Mouse (Mus musculus): ENCODE data around the gene Trim7. TPM values are rescaled to one million over a fixed set of nuclear protein-coding genes. Genes with fewer than 3 reads are reported as not detected.
"Not testable (repeated sequence)": the region's sequence is repeated elsewhere in the genome, so short reads cannot be mapped to it uniquely, and the experiment has no call there.

The Trim7 gene
- 9.5 TPM for polyA plus RNA-seq (2021)

DNA sequence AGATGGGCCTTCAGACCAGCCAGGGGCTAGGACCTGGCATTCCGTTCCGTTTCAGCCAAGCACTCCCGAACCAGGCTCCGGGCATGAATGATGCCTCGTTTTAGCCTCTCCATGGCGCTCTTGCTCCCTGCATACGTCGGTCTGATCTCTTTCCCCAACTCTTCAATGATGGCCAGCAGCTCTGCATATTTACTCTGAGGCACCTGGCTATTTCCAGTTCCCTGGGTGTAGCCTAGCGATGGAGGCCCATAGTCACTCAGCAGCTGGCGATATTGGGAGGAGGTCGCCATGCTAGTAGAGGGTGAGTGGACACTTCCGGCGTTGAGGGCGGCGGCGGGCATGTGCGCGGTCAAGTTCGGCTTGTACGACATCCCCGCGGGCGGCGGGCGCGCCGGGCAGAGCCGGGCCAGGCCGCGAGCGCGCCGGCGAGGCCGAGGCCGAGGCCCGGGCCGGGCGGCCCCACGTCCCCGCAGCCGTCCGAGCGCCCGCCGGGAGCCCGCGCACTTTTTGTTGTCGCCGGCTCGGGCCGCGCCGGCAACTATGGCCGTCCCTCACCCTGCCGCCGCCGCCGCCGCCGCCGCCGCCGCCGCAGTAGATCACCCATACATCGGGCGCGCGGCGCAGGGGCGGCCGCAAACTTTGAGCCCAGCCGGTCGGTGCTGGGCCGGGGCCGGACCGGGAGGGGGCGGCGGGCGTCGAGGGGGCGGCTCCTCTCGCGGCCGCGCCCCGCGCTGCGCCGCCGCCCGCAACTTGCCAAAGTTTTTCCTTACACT, at the start of gene Trim7, which contains the start of gene Gm12184:
Gene Trim7 (plus strand): TSS at position 162 of the 773 bp plus-strand sequence.
Gene Gm12184 (minus strand): TSS at position 677 of the 773 bp plus-strand sequence.
- H3K27me3 ChIP-seq; DNase-seq (ENCODE audit: low read depth, low spot score); POLR2A ChIA-PET: not testable (repeated sequence)
- in situ Hi-C loops (cut with MboI; ENCODE audit: low pct_unique_long_range_greater_than_20kb) = loop anchor here (25.0 kb wide), 1 partner anchor 1561 kb away; the partner anchor contains the start of gene Hnrnph1
- ATAC-seq = peak; percentile 78
- CTCF ChIA-PET = interaction anchor here (1.1 kb wide), 1 partner anchor 33 kb away, joined by 3 read pairs; no protein-coding TSS in a partner anchor

DNA sequence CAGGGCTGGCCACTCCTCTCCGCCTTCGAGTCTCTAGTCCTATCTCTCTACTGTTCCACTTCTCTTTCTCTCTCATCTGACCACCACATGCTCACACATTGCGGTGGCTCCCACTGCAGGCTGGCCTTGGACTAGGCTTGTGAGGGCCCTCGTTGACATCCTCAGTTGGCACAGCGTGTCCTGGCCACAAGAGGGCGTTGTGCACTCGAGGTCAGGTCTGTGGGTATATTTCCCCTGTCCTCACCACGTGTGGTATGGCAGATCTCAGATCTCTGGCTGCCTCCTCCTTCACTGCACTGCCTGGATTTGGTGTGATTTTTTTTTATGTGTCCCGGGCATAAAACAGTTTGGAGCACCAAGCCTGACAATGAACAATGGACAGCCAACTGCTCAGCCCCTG, 49.3 kb upstream of the Trim7 start:
- ATAC-seq (no peak), DNase-seq (ENCODE audit: low read depth, low spot score) (no peak)
- no peaks in the 10 kb centered on the region for H3K27me3 ChIP-seq
- CTCF ChIA-PET = interaction anchor here (0.7 to 2.1 kb wide), 3 partner anchors 12 to 315 kb away, joined by 3 to 8 read pairs (median 4); no protein-coding TSS in a partner anchor
- in situ Hi-C loops (cut with MboI; ENCODE audit: low pct_unique_long_range_greater_than_20kb) = loop anchor here (10.0 kb wide), 1 partner anchor 182 kb away; no protein-coding TSS in a partner anchor
- peak; percentile 45 for TF ChIP-seq CTCF (IDR thresholded peaks at IDR 0.05)
- POLR2A ChIA-PET = no interaction called here

DNA sequence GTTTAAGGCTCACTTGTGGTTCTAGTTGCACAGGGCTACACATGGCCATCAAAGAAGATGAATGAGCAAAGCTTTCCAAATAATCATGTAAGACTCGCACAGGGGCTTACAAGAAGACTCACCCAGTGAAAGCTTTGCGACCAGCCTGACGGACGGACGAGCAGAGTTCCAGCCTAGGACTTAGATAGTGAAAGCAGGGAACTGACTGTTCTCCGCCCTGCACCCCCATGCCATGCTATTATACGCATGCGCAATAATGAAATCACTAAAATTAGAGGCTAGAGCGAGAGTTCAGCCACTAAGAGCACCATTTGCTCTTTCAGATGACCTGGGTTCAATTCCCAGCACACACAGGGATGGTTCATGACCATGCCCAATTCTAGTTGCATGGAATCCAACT, 48.6 kb upstream of the Trim7 start:
- in situ Hi-C loops (cut with MboI; ENCODE audit: low pct_unique_long_range_greater_than_20kb) = loop anchor here (10.0 kb wide), 1 partner anchor 183 kb away; no protein-coding TSS in a partner anchor
- CTCF ChIA-PET = interaction anchor here (1.5 kb wide), 1 partner anchor 11 kb away, joined by 4 read pairs; no protein-coding TSS in a partner anchor
- TF ChIP-seq CTCF (IDR thresholded peaks at IDR 0.05) = no peak

DNA sequence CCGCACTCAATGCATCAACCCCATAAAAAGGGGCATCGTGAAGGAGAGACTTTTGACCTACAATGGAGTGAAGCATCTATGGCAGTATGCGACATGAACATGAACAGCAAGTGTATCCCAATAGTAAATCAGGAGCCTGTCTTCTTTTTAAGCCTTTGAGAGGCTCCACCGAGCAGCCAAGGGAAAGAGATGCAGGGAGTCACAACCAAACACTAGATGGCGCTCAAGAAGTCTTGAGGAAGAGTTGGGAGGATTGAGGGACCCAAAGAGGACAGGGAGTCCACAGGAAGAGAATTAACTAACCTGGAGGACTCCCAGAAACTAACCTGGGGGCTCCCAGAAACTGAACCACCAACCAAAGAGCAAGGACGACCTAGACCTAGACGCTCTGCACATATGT, 46.5 kb upstream of the Trim7 start:
- ChIA-PET CTCF (no interaction called here), POLR2A (no interaction called here)
- DNase-seq (ENCODE audit: low read depth, low spot score) (no peak), ATAC-seq (peak; percentile 52)
- in situ Hi-C loops (cut with MboI; ENCODE audit: low pct_unique_long_range_greater_than_20kb) = loop anchor here (10.0 kb wide), 1 partner anchor 185 kb away; no protein-coding TSS in a partner anchor
- H3K27me3 ChIP-seq = no peaks in the 10 kb centered on the region
- TF ChIP-seq CTCF (IDR thresholded peaks at IDR 0.05) = peak; percentile 77

More for the DNA sequence above, 48.6 kb upstream of the Trim7 start:
- POLR2A ChIA-PET = no interaction called here
- no peaks in the 10 kb centered on the region for H3K27me3 ChIP-seq
- ATAC-seq = no peak
- DNase-seq (ENCODE audit: low read depth, low spot score) = no peak

DNA sequence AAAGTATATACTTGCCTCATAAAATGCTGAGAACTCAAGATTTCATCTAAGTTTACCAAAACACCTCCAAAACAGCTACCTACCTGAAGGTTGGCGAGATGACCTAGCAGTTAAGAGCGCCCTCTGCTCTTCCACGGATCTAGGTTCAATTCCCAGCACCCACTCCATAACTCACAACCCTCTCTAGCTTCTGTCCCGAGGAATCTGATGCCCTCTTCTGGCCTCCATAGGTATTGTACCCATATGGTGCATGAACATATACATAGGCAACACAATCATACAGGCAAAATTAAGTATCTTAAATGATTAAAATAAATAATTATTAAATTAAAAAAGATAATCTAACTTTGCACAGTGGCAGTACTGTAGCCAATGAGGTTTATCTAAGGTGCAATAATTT, 43.7 kb upstream of the Trim7 start:
- no peaks in the 10 kb centered on the region for H3K27me3 ChIP-seq
- in situ Hi-C loops (cut with MboI; ENCODE audit: low pct_unique_long_range_greater_than_20kb) = loop anchor here (10.0 kb wide), 1 partner anchor 333 kb away; the partner anchor contains the start of gene Olfr1396
- ChIA-PET POLR2A (no interaction called here), CTCF (interaction anchor here (1.5 to 1.9 kb wide), 3 partner anchors 10 to 327 kb away, joined by 4 to 5 read pairs (median 4); no protein-coding TSS in a partner anchor)
- DNase-seq (ENCODE audit: low read depth, low spot score) (no peak), ATAC-seq (no peak)
- no peak for TF ChIP-seq CTCF (IDR thresholded peaks at IDR 0.05)

DNA sequence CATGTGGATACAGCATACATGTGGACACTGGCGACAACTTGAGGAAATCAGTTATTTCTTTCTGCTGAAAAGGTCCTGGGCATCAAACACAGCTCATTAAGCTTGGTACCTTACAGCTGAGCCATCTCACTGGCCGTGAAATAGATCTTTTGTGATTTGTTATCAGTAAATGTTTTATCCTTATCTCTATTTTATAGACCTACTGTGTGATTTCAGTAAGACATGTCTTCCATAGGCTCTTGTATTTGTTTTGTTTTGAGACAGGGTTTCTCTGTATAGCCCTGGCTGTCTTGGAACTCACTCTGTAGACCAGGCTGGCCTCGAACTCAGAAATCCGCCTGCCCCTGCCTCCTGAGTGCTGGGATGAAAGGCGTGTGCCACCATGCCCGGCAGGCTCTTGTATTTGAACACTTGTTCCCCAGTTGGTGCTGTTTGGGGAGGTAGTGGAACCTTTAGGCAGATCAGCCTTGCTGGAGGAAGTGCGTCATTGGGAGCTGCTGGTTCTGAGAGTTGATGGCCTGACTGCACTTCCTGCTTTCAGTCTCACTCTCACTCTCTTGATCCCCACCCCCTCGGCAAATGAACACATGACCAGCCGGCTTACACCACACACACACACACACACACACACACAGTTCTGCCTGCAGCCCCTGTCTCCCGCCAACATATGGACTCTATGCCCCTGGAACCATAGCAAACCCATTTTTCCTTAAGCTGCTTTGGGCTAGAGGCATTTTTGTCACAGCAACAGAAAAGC, 38.3 kb upstream of the Trim7 start:
- DNase-seq (ENCODE audit: low read depth, low spot score) (no peak), ATAC-seq (no peak)
- ChIA-PET CTCF (interaction anchor here (1.6 to 3.1 kb wide), 2 partner anchors 71 to 321 kb away, joined by 4 to 34 read pairs; no protein-coding TSS in a partner anchor), POLR2A (no interaction called here)
- no peaks in the 10 kb centered on the region for H3K27me3 ChIP-seq
- in situ Hi-C loops (cut with MboI; ENCODE audit: low pct_unique_long_range_greater_than_20kb) = loop anchor here (10.0 kb wide), 1 partner anchor 327 kb away; the partner anchor contains the start of gene Olfr1396
- TF ChIP-seq CTCF (IDR thresholded peaks at IDR 0.05) = no peak

DNA sequence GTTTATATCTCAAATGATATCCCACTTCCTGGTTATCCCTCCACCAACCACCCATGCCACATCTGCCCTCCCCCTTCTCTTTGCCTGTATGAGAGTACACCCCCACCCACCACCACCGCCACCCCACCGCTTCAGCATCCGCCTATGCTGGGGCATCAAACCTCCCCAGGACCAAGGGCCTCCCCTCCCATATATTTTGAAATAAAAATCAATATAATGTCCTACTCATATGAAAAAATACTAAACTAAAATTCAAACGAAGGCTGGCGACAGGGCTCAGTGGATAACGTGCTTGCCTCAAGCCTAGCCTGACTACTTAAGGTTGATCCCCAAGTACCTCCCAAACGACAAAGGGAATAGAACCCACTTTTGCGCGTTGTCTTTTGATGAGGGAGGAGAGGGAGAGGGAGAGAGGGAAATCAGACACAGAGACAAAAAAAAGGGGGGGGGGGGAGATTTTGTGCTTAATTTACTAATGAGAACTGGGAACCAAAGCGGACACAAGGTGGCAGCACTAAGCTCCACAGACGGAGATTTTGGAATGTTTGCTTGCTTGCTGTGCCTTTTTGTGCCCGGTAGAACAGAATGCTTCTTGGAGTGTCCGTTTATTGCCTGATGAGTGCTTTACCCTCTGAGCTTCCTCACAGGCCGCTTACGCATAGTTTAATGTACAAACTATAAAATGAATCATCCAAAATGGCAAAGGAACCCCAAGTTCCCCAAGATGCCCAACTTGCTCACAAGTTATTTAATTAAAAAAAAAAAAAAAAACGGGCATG, 37.4 kb upstream of the Trim7 start:
- ChIA-PET POLR2A (no interaction called here), CTCF (interaction anchor here (0.9 to 3.1 kb wide), 9 partner anchors 10 to 321 kb away, joined by 3 to 34 read pairs (median 3); no protein-coding TSS in a partner anchor)
- peak; percentile 59 for TF ChIP-seq CTCF (IDR thresholded peaks at IDR 0.05)
- in situ Hi-C loops (cut with MboI; ENCODE audit: low pct_unique_long_range_greater_than_20kb) = loop anchor here (10.0 kb wide), 1 partner anchor 326 kb away; the partner anchor contains the start of gene Olfr1396
- DNase-seq (ENCODE audit: low read depth, low spot score) = no peak
- ATAC-seq = peak; percentile 53
- no peaks in the 10 kb centered on the region for H3K27me3 ChIP-seq

DNA sequence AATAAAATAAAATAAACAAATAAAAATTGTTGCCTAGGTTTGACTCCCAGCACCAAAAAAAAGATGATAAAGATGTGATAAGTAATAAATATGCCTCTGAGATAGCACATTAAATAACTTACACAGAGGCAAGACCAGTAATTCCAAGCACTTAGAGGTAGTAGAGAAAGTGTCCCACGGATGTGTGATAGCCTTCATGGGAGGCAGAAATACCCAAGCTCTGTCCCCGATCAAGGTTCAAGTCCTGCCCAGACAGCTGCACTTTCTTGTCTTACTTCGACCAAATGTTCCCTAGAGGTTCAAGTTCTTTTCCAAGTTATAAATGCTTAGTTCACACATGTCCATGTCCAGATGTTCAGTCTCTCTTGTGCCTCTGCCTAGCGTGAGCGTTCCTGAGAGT, 36.7 kb upstream of the Trim7 start:
- DNase-seq (ENCODE audit: low read depth, low spot score) (no peak), ATAC-seq (no peak)
- TF ChIP-seq CTCF (IDR thresholded peaks at IDR 0.05) = no peak
- no peaks in the 10 kb centered on the region for H3K27me3 ChIP-seq
- CTCF ChIA-PET = interaction anchor here (0.9 to 3.1 kb wide), 9 partner anchors 10 to 320 kb away, joined by 3 to 34 read pairs (median 3); no protein-coding TSS in a partner anchor
- POLR2A ChIA-PET = no interaction called here
- in situ Hi-C loops (cut with MboI; ENCODE audit: low pct_unique_long_range_greater_than_20kb) = loop anchor here (10.0 kb wide), 1 partner anchor 326 kb away; the partner anchor contains the start of gene Olfr1396

DNA sequence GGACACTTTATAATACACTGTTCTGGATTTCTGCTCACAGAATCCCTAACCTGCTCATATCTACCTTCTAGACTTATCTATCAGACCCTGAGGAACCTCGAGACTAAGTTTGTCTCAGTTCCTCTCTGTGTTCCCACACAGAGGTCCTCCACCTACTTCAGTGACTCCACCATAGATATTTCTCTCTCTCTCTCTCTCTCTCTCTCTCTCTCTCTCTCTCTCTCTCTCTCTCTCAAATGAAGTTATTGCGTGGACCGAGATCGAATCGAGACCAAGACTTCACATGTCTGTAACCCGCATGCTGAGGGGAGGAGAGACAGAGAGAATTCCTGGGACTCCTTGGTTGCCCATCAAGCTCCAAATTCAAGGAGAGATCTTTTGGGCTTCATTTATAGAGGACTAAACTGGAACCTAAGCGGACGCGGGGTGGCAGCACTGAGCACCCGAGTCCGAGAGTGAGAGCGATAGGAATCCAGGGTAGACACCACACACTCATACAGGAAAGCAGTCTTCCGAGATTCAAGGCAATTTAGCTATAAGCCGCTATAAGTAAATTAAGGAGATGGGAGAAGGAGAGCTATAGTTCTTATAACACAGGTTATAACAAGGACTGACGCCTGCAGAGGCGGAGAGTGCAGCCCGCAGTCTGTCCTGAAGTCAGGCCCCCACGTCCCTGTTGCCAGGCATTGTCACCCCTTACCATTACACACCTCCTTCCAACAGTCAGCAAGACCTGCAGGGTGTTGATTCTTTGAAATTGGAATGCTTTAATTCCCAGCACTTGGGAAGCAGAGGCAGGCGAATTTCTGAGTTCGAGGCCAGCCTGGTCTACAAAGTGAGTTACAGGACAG, 35.7 kb upstream of the Trim7 start:
- CTCF ChIA-PET = interaction anchor here (1.2 to 3.1 kb wide), 3 partner anchors 48 to 69 kb away, joined by 4 to 34 read pairs (median 5); no protein-coding TSS in a partner anchor
- H3K27me3 ChIP-seq = no peaks in the 10 kb centered on the region
- in situ Hi-C loops (cut with MboI; ENCODE audit: low pct_unique_long_range_greater_than_20kb) = loop anchor here (10.0 kb wide), 1 partner anchor 325 kb away; the partner anchor contains the start of gene Olfr1396
- no peak for DNase-seq (ENCODE audit: low read depth, low spot score)
- POLR2A ChIA-PET = interaction anchor here (0.6 kb wide), 3 partner anchors 55 to 318 kb away, joined by 3 to 5 read pairs (median 5); no protein-coding TSS in a partner anchor
- TF ChIP-seq CTCF (IDR thresholded peaks at IDR 0.05) = peak; percentile 76
- ATAC-seq = peak; percentile 65
